Mouse (Mus musculus) layer of hippocampus, postnatal 25 days (tissue): ENCODE measurements at regions not wholly inside any gene's neighbourhood (a gene's known extent, or its start where the extent isn't known, plus 50 kb on each side); places are given as distances from the start of the nearest gene placed in this dataset.

Experiments
- DNase-seq, 2 experiments: peaks; one replicate each; pipeline ENCODE4 v3.0.0; 2022; ENCODE audit warnings: mixed read lengths in 2 of 2, low spot score in 1 of 2; ENCODE audit errors: extremely low spot score in 1 of 2

DNA sequence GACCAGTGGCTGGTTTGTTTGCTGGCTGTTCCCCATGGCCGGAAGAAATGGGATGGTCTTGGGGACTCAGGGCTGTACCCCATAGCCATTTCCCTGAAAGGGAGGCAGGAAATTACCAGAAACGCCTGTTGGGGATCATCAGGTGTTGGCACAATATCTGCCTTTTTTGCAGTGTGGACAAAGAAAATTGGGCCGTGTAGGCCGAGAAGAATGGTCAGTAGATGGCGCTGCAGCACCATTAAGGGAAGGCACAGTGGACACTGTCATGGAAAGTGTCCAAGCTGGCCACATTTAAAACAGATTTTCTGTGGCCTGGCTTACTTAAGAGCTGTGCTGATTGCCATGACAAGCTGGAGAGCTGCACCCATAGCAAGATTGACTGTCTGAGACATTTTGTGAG lies 358.1 kb downstream of the Slxl1 start:
- DNase-seq, result peak in 1 of 2 experiments; percentile 15
